Mouse (Mus musculus) cerebellum, postnatal 10 days (tissue): ENCODE results near the gene F12.

Experiments used
- DNase-seq, 2 experiments: peaks; one replicate each; pipeline ENCODE4 v3.0.0; 2021; ENCODE audit warnings: mixed read lengths in 2 of 2

Gene F12

GRCm38 (mm10) chr13:55371007-55371681 lies 55.4 kb downstream of the F12 start:
- DNase-seq, result peak; percentile 55 to 56

DNA sequence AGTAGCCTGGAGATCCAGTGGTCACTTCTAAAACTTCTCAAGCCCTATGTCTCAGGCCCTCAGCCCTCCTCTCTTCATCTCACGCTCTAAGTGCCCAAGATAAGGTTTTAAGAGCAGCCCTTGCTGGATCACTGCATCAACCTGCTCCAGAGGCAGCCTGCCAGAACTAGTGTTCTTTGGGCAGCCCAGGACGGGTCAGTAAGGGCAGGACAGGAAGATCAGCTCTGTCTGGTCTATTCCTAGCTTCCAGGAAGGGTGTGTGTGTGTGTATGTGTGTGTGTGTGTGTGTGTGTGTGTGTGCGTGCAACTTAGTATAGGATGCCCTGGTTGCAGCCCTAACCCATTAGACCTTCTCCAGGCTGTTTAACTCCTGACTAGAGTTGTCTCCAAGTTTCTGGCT lies 56.4 kb downstream of the F12 start:
- no peak for DNase-seq

GRCm38 (mm10) chr13:55369531-55370114 lies 57.0 kb downstream of the F12 start, which contains the start of gene Rgs14:
Rgs14 (plus strand) TSS chr13:55369732.
- DNase-seq, result no peak

DNA sequence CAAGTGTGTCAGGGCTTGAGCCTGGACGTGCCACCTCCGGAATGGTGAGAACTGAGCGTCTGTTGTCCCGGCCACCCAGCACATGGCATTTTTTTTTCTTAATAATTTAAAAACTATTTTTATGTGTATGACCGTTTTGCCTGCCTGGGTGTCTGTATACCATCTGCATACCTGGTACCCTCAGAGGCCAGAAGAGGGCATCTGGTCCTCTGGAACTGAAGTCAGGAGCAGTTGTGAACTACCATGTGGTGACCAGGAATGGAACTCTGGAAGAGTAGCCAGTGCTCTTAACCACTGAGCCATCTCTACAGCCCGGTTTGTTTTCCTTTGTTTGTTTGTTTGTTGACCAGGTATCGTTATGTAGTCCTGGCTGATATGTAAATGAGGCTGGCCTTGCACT lies 58.2 kb downstream of the F12 start:
- no peak for DNase-seq
